ENCODE assay signal across 8 mouse cellular contexts in the genomic region with DNA sequence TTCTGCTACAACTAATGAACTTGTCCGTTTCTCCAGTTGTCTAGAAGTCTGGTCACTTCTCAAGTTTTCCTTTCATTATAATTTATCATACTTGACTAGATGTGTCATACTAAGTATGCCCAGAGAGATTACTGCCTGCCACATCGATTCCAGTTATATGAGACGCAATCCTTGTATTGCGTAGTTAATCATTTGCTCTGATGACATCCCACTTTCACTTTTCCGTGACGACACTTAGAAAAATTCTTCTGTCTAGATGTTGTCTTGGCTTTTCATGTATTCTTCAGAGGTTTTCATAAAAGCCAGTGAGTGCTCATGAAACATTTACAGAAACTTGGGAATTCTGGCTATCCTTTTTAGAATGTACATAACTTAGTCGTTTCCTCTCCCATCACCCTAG. TPM values are rescaled to one million over a fixed set of nuclear protein-coding genes. Genes with fewer than 3 reads are reported as not detected.
DNase-seq lines count a peak whose midpoint lies in the region; ATAC-seq and TF ChIP-seq lines count a peak whose summit lies in the region.

No protein-coding gene starts in this region.

- H3K4me2 ChIP-seq in heart, embryonic 16.5 days (ENCODE audit: low read depth, low read length): peak overlapping the region; percentile 76
- peak overlapping the region; percentile 55 for H3K4me2 ChIP-seq in hindbrain, embryonic 11.5 days (replicated peaks; ENCODE audit: low read depth, low read length)
- peak overlapping the region; percentile 91 for H3K4me2 ChIP-seq in midbrain, embryonic 12.5 days (replicated peaks)

- TF ChIP-seq EP300 in MEL (IDR thresholded peaks at IDR 0.05; ENCODE audit: low read depth in 1 of 2, low read length in 2 of 2): no peak

- no peak for TF ChIP-seq POLR2A in MEL (IDR thresholded peaks at IDR 0.05; ENCODE audit: control insufficient read depth in 1 of 2, insufficient read depth in 1 of 2, low read depth in 1 of 2, low read length in 2 of 2, poor library complexity in 1 of 2)

- no peak for TF ChIP-seq RAD21 in MEL (IDR thresholded peaks at IDR 0.05; ENCODE audit: low read depth, low read length)

- ATAC-seq in heart, embryonic 16.5 days (replicated peaks; ENCODE audit: extremely low read depth, insufficient read depth, low FRiP score): no peak
- no peak for ATAC-seq in hindbrain, embryonic 11.5 days (ENCODE audit: low FRiP score)
- ATAC-seq in midbrain, embryonic 12.5 days (ENCODE audit: low FRiP score, low read depth): no peak

- H3K4me1 ChIP-seq in heart, embryonic 16.5 days (ENCODE audit: control insufficient read depth, insufficient read depth, low read length): peaks cover 16% of the 10 kb centered on the region
- H3K4me1 ChIP-seq in MEL (ENCODE audit: control insufficient read depth in 1 of 2, insufficient read depth in 2 of 2, low read length in 2 of 2): peaks cover 29 to 34% of the 10 kb centered on the region in 2 experiments
- no peaks in the 10 kb centered on the region for H3K4me1 ChIP-seq in hindbrain, embryonic 11.5 days (replicated peaks; ENCODE audit: control insufficient read depth, insufficient read depth, low read length)
- H3K4me1 ChIP-seq in midbrain, embryonic 12.5 days: peaks cover 16% of the 10 kb centered on the region

- no peak for DNase-seq in heart, adult 8-10 months (ENCODE audit: low spot score)
- peak; percentile 7 for DNase-seq in MEL (ENCODE audit: low read depth, low spot score)
- no peak for DNase-seq in hindbrain, embryonic 11.5 days (ENCODE audit: low spot score)
- DNase-seq in right cerebral cortex, adult 18-20 months: no peak
- DNase-seq in cerebellum, postnatal 4 days (ENCODE audit: low spot score in 2 of 2): no peak
- DNase-seq in cerebellum, postnatal 36 days: no peak

- H3K27me3 ChIP-seq in heart, embryonic 16.5 days (ENCODE audit: control insufficient read depth, insufficient read depth, low read length): no peaks in the 10 kb centered on the region
- H3K27me3 ChIP-seq in MEL (ENCODE audit: control insufficient read depth in 1 of 2, insufficient read depth in 2 of 2, low read length in 2 of 2): no peaks in the 10 kb centered on the region
- no peaks in the 10 kb centered on the region for H3K27me3 ChIP-seq in hindbrain, embryonic 11.5 days (ENCODE audit: control insufficient read depth, insufficient read depth, low read length)
- no peaks in the 10 kb centered on the region; the same call in 1 of the 2 replicates for H3K27me3 ChIP-seq in midbrain, embryonic 12.5 days

- no peak for TF ChIP-seq CTCF in MEL (IDR thresholded peaks at IDR 0.05 in 2 of 3, conservative IDR thresholded peaks at IDR 0.05 in 1 of 3; ENCODE audit: control insufficient read depth in 1 of 3, insufficient read depth in 1 of 3, low read depth in 2 of 3, low read length in 3 of 3, poor library complexity in 1 of 3, severe bottlenecking in 1 of 3)

- peak overlapping the region; percentile 99 for H3K9ac ChIP-seq in heart, embryonic 16.5 days (ENCODE audit: low read length)
- peak overlapping the region; percentile 96 for H3K9ac ChIP-seq in MEL (ENCODE audit: control insufficient read depth, low read depth, low read length, poor library complexity, severe bottlenecking)
- H3K9ac ChIP-seq in hindbrain, embryonic 11.5 days (ENCODE audit: low read depth, low read length): peak overlapping the region; percentile 93; the same call in 1 of the 2 replicates
- peak overlapping the region; percentile 95; the same call in 1 of the 2 replicates for H3K9ac ChIP-seq in midbrain, embryonic 12.5 days (replicated peaks)

- no peaks in the 10 kb centered on the region for H3K9me3 ChIP-seq in heart, embryonic 16.5 days (replicated peaks; ENCODE audit: control insufficient read depth, low read length)
- no peaks in the 10 kb centered on the region for H3K9me3 ChIP-seq in MEL (replicated peaks; ENCODE audit: insufficient read depth, low read length)
- no peaks in the 10 kb centered on the region for H3K9me3 ChIP-seq in hindbrain, embryonic 11.5 days (ENCODE audit: control insufficient read depth, low read length)
- no peaks in the 10 kb centered on the region for H3K9me3 ChIP-seq in midbrain, embryonic 12.5 days

- H3K4me3 ChIP-seq in heart, embryonic 16.5 days (ENCODE audit: low read length): peak overlapping the region; percentile 99
- H3K4me3 ChIP-seq in MEL (ENCODE audit: control insufficient read depth in 1 of 2, insufficient read depth in 1 of 2, low read depth in 2 of 2, low read length in 2 of 2): peak overlapping the region; percentile 89 to 91
- peak overlapping the region; percentile 94; the same call in 1 of the 2 replicates for H3K4me3 ChIP-seq in hindbrain, embryonic 11.5 days (ENCODE audit: low read depth, low read length)
- peak overlapping the region; percentile 78 for H3K4me3 ChIP-seq in midbrain, embryonic 12.5 days

- peaks cover 27% of the 10 kb centered on the region for H3K79me2 ChIP-seq in MEL (ENCODE audit: control insufficient read depth, insufficient read depth, low read length, poor library complexity)

- peaks cover 14% of the 10 kb centered on the region for H3K36me3 ChIP-seq in heart, embryonic 16.5 days (ENCODE audit: control insufficient read depth, insufficient read depth)
- H3K36me3 ChIP-seq in MEL (ENCODE audit: control insufficient read depth in 1 of 2, insufficient read depth in 2 of 2, low read length in 2 of 2): peaks cover 17 to 51% of the 10 kb centered on the region in 2 experiments
- H3K36me3 ChIP-seq in hindbrain, embryonic 11.5 days (ENCODE audit: control insufficient read depth, insufficient read depth, low read length): peaks cover 4% of the 10 kb centered on the region; the same call in 1 of the 2 replicates
- H3K36me3 ChIP-seq in midbrain, embryonic 12.5 days: peaks cover 32% of the 10 kb centered on the region

- WGBS in heart, embryonic 16.5 days: 58% methylated on average over 7 of the region's 7 CpGs
- WGBS in hindbrain, embryonic 11.5 days: 82% methylated on average over 7 of the region's 7 CpGs
- WGBS in midbrain, embryonic 12.5 days: 84% methylated on average over 7 of the region's 7 CpGs

- H3K27ac ChIP-seq in heart, embryonic 16.5 days (ENCODE audit: low read length): no peak overlapping the region
- no peak overlapping the region for H3K27ac ChIP-seq in MEL (ENCODE audit: control insufficient read depth, low read depth, low read length)
- no peak overlapping the region for H3K27ac ChIP-seq in hindbrain, embryonic 11.5 days (ENCODE audit: low read depth, low read length)
- no peak overlapping the region for H3K27ac ChIP-seq in midbrain, embryonic 12.5 days (replicated peaks)

TF ChIP-seq in MEL, 35 proteins besides CTCF, POLR2A, EP300 and RAD21:
- TF ChIP-seq KAT2A (conservative IDR thresholded peaks at IDR 0.05; ENCODE audit: low read depth, low read length) (no peak), CHD1 (IDR thresholded peaks at IDR 0.05; ENCODE audit: low read depth, low read length) (0 out of 2 replicates have a peak, but pooled peaks have one; percentile 3), ZMIZ1 (IDR thresholded peaks at IDR 0.05; ENCODE audit: low read depth, low read length) (no peak), CHD2 (IDR thresholded peaks at IDR 0.05; ENCODE audit: low read length) (no peak), NRF1 (IDR thresholded peaks at IDR 0.05; ENCODE audit: insufficient read depth, low read depth, low read length, poor library complexity, severe bottlenecking) (no peak), MAX (IDR thresholded peaks at IDR 0.05; ENCODE audit: low read length) (no peak)

RNA-seq across cellular contexts. Expression of gene Cpeb3, which starts 0.6 kb away (rescaled TPM):
- 7.4 and 8.2 TPM in 2 replicates for polyA plus RNA-seq in heart, embryonic 16.5 days (2015; fragmentation: Nextera tagmentation; extraction: Ambion mirVana)
- 100 to 1,000 TPM in 1 of 4 experiments, 10 to 100 TPM in 3; 77.7 to 103 (median 89.0) TPM for total RNA-seq in heart, adult 8-10 months (2022)
- 0.29 and 0.35 TPM in 2 replicates for total RNA-seq in MEL (2012; rRNA removed)
- under 1 TPM in 1 of 2 experiments, not detected in 1; 0.93 TPM for polyA plus RNA-seq in MEL (2012; ENCODE audit: insufficient read depth in 1 of 2, insufficient read length in 2 of 2, low read depth in 1 of 2, low replicate concordance in 2 of 2, missing spikeins in 1 of 2)
- polyA plus RNA-seq in hindbrain, embryonic 11.5 days (2014; fragmentation: Nextera tagmentation; extraction: Ambion mirVana): 2.4 and 4.9 TPM in 2 replicates
- 4.8 and 6.7 TPM in 2 replicates for polyA plus RNA-seq in midbrain, embryonic 12.5 days (2016; fragmentation: Nextera tagmentation; extraction: Ambion mirVana)

RNA-seq across cellular contexts. Expression of gene March5, which starts 1.6 kb away (rescaled TPM):
- polyA plus RNA-seq in heart, embryonic 16.5 days (2015; fragmentation: Nextera tagmentation; extraction: Ambion mirVana): 77.0 and 80.2 TPM in 2 replicates
- 10 to 100 TPM; 72.4 to 87.0 (median 78.7) TPM for total RNA-seq in heart, adult 8-10 months (2022)
- total RNA-seq in MEL (2012; rRNA removed): 65.6 and 68.5 TPM in 2 replicates
- polyA plus RNA-seq in MEL (2012; ENCODE audit: insufficient read depth in 1 of 2, insufficient read length in 2 of 2, low read depth in 1 of 2, low replicate concordance in 2 of 2, missing spikeins in 1 of 2): 10 to 100 TPM in 1 of 2 experiments, not detected in 1; 83.5 TPM
- 152 and 157 TPM in 2 replicates for polyA plus RNA-seq in hindbrain, embryonic 11.5 days (2014; fragmentation: Nextera tagmentation; extraction: Ambion mirVana)
- 150 and 161 TPM in 2 replicates for polyA plus RNA-seq in midbrain, embryonic 12.5 days (2016; fragmentation: Nextera tagmentation; extraction: Ambion mirVana)
